Mouse (Mus musculus) CH12.LX (cell line): Measurements from ENCODE around the gene Ifrd1. TPM values are rescaled to one million over a fixed set of nuclear protein-coding genes. Genes with fewer than 3 reads are reported as not detected.

Experiments
- DNase-seq: peaks from one replicate; pipeline ENCODE4 v3.0.0-alpha.2; 2013; ENCODE audit errors: extremely low read depth
- H3K27ac ChIP-seq: 2 replicates; pipeline ENCODE4 v1.5.1; 2012; ENCODE audit warnings: low read depth, mild to moderate bottlenecking, control low read depth, moderate library complexity; ENCODE audit not compliant: insufficient read depth
- H3K27me3 ChIP-seq: replicated peaks from 2 replicates; pipeline ENCODE3; 2012; ENCODE audit warnings: inconsistent platforms
- H3K36me3 ChIP-seq, 2 experiments: replicated peaks in 1 of 2; 2 replicates each; pipeline versions ENCODE3 to v1.6.1; 2012; ENCODE audit warnings: inconsistent platforms in 1 of 2, low read length in 1 of 2, mild to moderate bottlenecking in 1 of 2, mixed read lengths in 1 of 2, moderate library complexity in 1 of 2; ENCODE audit not compliant: control insufficient read depth in 1 of 2, insufficient read depth in 1 of 2
- H3K4me1 ChIP-seq, 2 experiments: 2 replicates each; pipeline ENCODE4 v1.6.1; 2012; ENCODE audit warnings: inconsistent platforms in 1 of 2, moderate library complexity in 1 of 2; ENCODE audit not compliant: insufficient read depth in 2 of 2, control insufficient read depth in 1 of 2
- H3K4me2 ChIP-seq: 2 replicates; pipeline ENCODE4 v1.6.1; 2012; ENCODE audit warnings: low read depth, mild to moderate bottlenecking, control low read depth; ENCODE audit not compliant: poor library complexity, insufficient read depth, severe bottlenecking
- H3K4me3 ChIP-seq, 3 experiments: fragments of 150-350 bp in 1 of 3; sonication (generic) in 1 of 3; replicated peaks in 1 of 3; 2 replicates each; pipeline versions ENCODE3 to v1.5.1; 2011 to 2012; ENCODE audit warnings: low read depth in 2 of 3, low read length in 2 of 3, mild to moderate bottlenecking in 2 of 3, moderate library complexity in 2 of 3, control low read depth in 1 of 3, improper control_type of control experiment in 1 of 3, inconsistent platforms in 1 of 3, mixed read lengths in 1 of 3; ENCODE audit not compliant: poor library complexity in 1 of 3
- H3K79me2 ChIP-seq: replicated peaks from 2 replicates; pipeline ENCODE4 v1.6.1; 2012; ENCODE audit warnings: mild to moderate bottlenecking, moderate library complexity; ENCODE audit not compliant: control insufficient read depth, poor library complexity, insufficient read depth, severe bottlenecking; ENCODE audit errors: extremely low read depth
- H3K9ac ChIP-seq: 2 replicates; pipeline ENCODE4 v1.6.1; 2012; ENCODE audit warnings: low read depth, mild to moderate bottlenecking, control low read depth, moderate library complexity; ENCODE audit not compliant: insufficient read depth
- H3K9me3 ChIP-seq: replicated peaks from 2 replicates; pipeline ENCODE3; 2012; ENCODE audit warnings: low read length, inconsistent platforms, mixed read lengths
- ELF1 ChIP-seq: IDR thresholded peaks from 2 replicates; pipeline ENCODE4 v1.6.1; 2014; ENCODE audit warnings: low read depth, mild to moderate bottlenecking, inconsistent platforms, low read length, improper control_type of control experiment
- EP300 ChIP-seq: IDR thresholded peaks from 2 replicates; pipeline ENCODE4 v1.6.1; 2011; ENCODE audit warnings: low read length, improper control_type of control experiment
- GABPA ChIP-seq: IDR thresholded peaks from 2 replicates; pipeline ENCODE4 v1.6.1; 2012; ENCODE audit warnings: low read depth, low read length, improper control_type of control experiment, inconsistent platforms; ENCODE audit not compliant: insufficient replicate concordance
- HCFC1 ChIP-seq: IDR thresholded peaks from 2 replicates; pipeline ENCODE4 v1.6.1; 2012; ENCODE audit warnings: low read depth, mild to moderate bottlenecking, inconsistent platforms, low read length, improper control_type of control experiment
- IRF4 ChIP-seq: IDR thresholded peaks from 2 replicates; pipeline ENCODE4 v1.6.1; 2014; ENCODE audit warnings: low read depth, mild to moderate bottlenecking, inconsistent platforms, low read length, improper control_type of control experiment
- JUN ChIP-seq: IDR thresholded peaks from 2 replicates; pipeline ENCODE4 v1.6.1; 2011; ENCODE audit warnings: low read depth, mild to moderate bottlenecking, low read length, improper control_type of control experiment, moderate library complexity; ENCODE audit not compliant: insufficient read depth
- KAT2A ChIP-seq: IDR thresholded peaks from 2 replicates; pipeline ENCODE4 v1.6.1; 2012; ENCODE audit warnings: low read length, improper control_type of control experiment, inconsistent platforms; ENCODE audit not compliant: insufficient replicate concordance
- MAFK ChIP-seq: IDR thresholded peaks from 2 replicates; pipeline ENCODE4 v1.6.1; 2011; ENCODE audit warnings: low read length, improper control_type of control experiment; ENCODE audit not compliant: insufficient replicate concordance
- MAZ ChIP-seq: IDR thresholded peaks from 2 replicates; pipeline ENCODE4 v1.6.1; 2012; ENCODE audit warnings: low read depth, mild to moderate bottlenecking, inconsistent platforms, low read length, improper control_type of control experiment, moderate library complexity
- MXI1 ChIP-seq: IDR thresholded peaks from 2 replicates; pipeline ENCODE4 v1.6.1; 2011; ENCODE audit warnings: mild to moderate bottlenecking, low read depth, low read length, improper control_type of control experiment
- NELFE ChIP-seq: IDR thresholded peaks from 2 replicates; pipeline ENCODE4 v1.6.1; 2011; ENCODE audit warnings: low read depth, low read length, improper control_type of control experiment
- NRF1 ChIP-seq: IDR thresholded peaks from 2 replicates; pipeline ENCODE4 v1.6.1; 2014; ENCODE audit warnings: low read depth, mild to moderate bottlenecking, inconsistent platforms, low read length, improper control_type of control experiment, moderate library complexity
- POLR2A ChIP-seq: IDR thresholded peaks from 2 replicates; pipeline ENCODE4 v1.6.1; 2011; ENCODE audit warnings: low read depth, mild to moderate bottlenecking, improper control_type of control experiment, low read length
- SIN3A ChIP-seq: IDR thresholded peaks from 2 replicates; pipeline ENCODE4 v1.6.1; 2012; ENCODE audit warnings: low read length, improper control_type of control experiment, inconsistent platforms
- TBP ChIP-seq: conservative IDR thresholded peaks from 2 replicates; pipeline ENCODE4 v1.6.1; 2011; ENCODE audit warnings: low read depth, low read length, improper control_type of control experiment
- TCF12 ChIP-seq: IDR thresholded peaks from 2 replicates; pipeline ENCODE4 v1.6.1; 2014; ENCODE audit warnings: low read depth, mild to moderate bottlenecking, inconsistent platforms, low read length, improper control_type of control experiment
- USF2 ChIP-seq: conservative IDR thresholded peaks from 2 replicates; pipeline ENCODE4 v1.6.1; 2011; ENCODE audit warnings: low read depth, low read length, improper control_type of control experiment
- ZKSCAN1 ChIP-seq: IDR thresholded peaks from 2 replicates; pipeline ENCODE4 v1.6.1; 2012; ENCODE audit warnings: low read depth, inconsistent platforms, low read length, improper control_type of control experiment, borderline replicate concordance
- ZMIZ1 ChIP-seq: IDR thresholded peaks from 2 replicates; pipeline ENCODE4 v1.6.1; 2012; ENCODE audit warnings: low read depth, mild to moderate bottlenecking, inconsistent platforms, low read length, improper control_type of control experiment
- dilution Hi-C: fragments of 300-500 bp; cut with MboI; formaldehyde crosslinking; loops from 2 replicates; pipeline ENCODE4 v1.14.3; 2020; ENCODE audit warnings: low sequenced_read_pairs; ENCODE audit not compliant: extremely low pct_unique_long_range_greater_than_20kb, extremely low pct_ligation_motif_present
- in situ Hi-C: fragments of 300-500 bp; cut with MboI; formaldehyde crosslinking; loops from 3 replicates; pipeline ENCODE4 v1.14.3; 2019; ENCODE audit warnings: low sequenced_read_pairs, low pct_ligation_motif_present, low pct_unique_long_range_greater_than_20kb, mixed read lengths
- polyA plus RNA-seq: library from polyadenylated mRNA; unstranded; fragments of >175 nt; gene quantifications from 2 replicates; pipeline ENCODE4 v1.2.1, GENCODE M21; 2012; ENCODE audit warnings: low read depth; ENCODE audit not compliant: insufficient read length
- total RNA-seq, 2 experiments: library from RNA; depleted of rRNA; stranded (reverse); fragments of 300-350 nt in 1 of 2; fragments of >200 nt in 1 of 2; gene quantifications; 2 replicates each; pipeline ENCODE4 v1.2.3; 2012 to 2014

Gene Ifrd1
- total and polyA plus RNA-seq, 3 experiments: 105 to 427 (median 269) TPM

DNA sequence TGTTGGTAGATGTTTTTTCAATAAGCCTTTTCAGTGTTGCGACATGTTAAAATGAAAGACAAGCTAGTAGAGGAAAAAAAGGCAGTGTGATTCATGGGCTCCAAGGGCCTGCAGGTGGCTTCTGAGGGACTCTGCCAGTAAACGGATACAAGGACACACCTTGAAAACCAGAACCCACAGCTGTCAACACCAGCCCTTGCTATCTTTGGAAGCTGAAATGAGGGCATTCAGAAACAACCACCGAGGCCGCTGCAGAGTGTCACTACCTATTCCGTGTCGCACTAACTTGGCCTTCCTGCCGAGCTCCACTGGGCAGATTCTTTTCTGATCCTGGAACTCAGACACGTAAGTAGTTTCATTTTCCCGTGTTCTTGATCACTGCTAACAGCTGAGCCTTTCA, 49.9 kb downstream of the Ifrd1 start:
- DNase-seq: peak; percentile 27
- dilution Hi-C loops (no loop called here), in situ Hi-C loops (no loop called here)
- peaks cover 0 to 15% of the 10 kb centered on the region in 2 experiments; a peak in 2 of 4 replicates for H3K4me1 ChIP-seq
- no peak overlapping the region for H3K4me3 ChIP-seq
- H3K9ac ChIP-seq: no peak overlapping the region
- no peaks in the 10 kb centered on the region for H3K27me3 ChIP-seq
- H3K4me2 ChIP-seq: no peak overlapping the region; the same call in 1 of the 2 replicates
- peaks cover 12 to 37% of the 10 kb centered on the region in 2 experiments for H3K36me3 ChIP-seq
- H3K9me3 ChIP-seq: no peaks in the 10 kb centered on the region
- no peak overlapping the region for H3K27ac ChIP-seq
- no peaks in the 10 kb centered on the region for H3K79me2 ChIP-seq
- TF ChIP-seq NELFE (no peak), HCFC1 (no peak), ZKSCAN1 (no peak), NRF1 (no peak), EP300 (no peak), MAFK (no peak), POLR2A (no peak), MXI1 (no peak), TBP (no peak), SIN3A (no peak), MAZ (no peak)

DNA sequence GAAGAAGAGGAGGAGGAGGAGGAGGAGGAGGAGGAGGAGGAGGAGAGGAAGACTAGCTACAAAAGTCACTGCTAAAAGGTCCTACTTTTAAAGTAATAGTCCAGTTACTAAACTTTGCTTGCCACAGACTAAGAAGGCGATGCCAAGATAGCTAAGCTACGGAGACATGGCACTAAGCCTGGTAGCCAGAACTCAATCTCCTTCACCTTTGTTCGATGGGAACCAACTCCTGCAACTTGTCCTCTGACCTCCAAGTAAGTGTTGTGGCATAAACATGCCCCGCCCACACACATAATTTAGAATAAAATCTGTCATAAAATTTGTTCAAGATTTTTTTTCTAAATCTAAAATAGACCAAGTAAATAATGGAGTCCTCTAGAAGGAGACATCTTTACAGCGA, 50.3 kb downstream of the Ifrd1 start:
- Histone ChIP-seq H3K79me2 (no peaks in the 10 kb centered on the region), H3K27me3 (no peaks in the 10 kb centered on the region), H3K9ac (no peak overlapping the region), H3K9me3 (no peaks in the 10 kb centered on the region), H3K27ac (no peak overlapping the region), H3K4me1 (peaks cover 0 to 15% of the 10 kb centered on the region in 2 experiments; a peak in 2 of 4 replicates), H3K36me3 (peaks cover 12 to 33% of the 10 kb centered on the region in 2 experiments)
- dilution Hi-C loops: no loop called here
- in situ Hi-C loops: no loop called here
- TF ChIP-seq IRF4 (no peak), TCF12 (no peak), ELF1 (no peak), GABPA (no peak), MAFK (no peak), JUN (no peak), POLR2A (no peak), HCFC1 (no peak), USF2 (no peak), KAT2A (no peak), ZMIZ1 (no peak)
- TF ChIP-seq, all 38 proteins: peak for 0
- Histone ChIP-seq H3K4me2 (no peak overlapping the region), H3K4me3 (no peak overlapping the region)
- no peak for DNase-seq
